Mouse (Mus musculus) MEL (cell line): ENCODE results near the gene Ncoa5. TPM values are rescaled to one million over a fixed set of nuclear protein-coding genes. Genes with fewer than 3 reads are reported as not detected.

Experiments used
- DNase-seq: peaks from one replicate; pipeline ENCODE4 v3.0.0; 2011; ENCODE audit warnings: low read depth, low spot score
- H3K27ac ChIP-seq: 2 replicates; pipeline ENCODE4 v1.5.1; 2012; ENCODE audit warnings: low read depth, mild to moderate bottlenecking, control low read depth, low read length, moderate library complexity; ENCODE audit not compliant: control insufficient read depth
- H3K27me3 ChIP-seq, 2 experiments: fragments of 150-350 bp in 1 of 2; sonication (generic) in 1 of 2; 2 replicates each; pipeline ENCODE4 v1.6.1; 2012; ENCODE audit warnings: low read length in 2 of 2, mild to moderate bottlenecking in 2 of 2, improper control_type of control experiment in 1 of 2, moderate library complexity in 1 of 2; ENCODE audit not compliant: insufficient read depth in 2 of 2, control insufficient read depth in 1 of 2
- H3K36me3 ChIP-seq, 2 experiments: 2 replicates each; pipeline ENCODE4 v1.6.1; 2012 to 2014; ENCODE audit warnings: low read length in 2 of 2, improper control_type of control experiment in 1 of 2, inconsistent platforms in 1 of 2, mild to moderate bottlenecking in 1 of 2; ENCODE audit not compliant: insufficient read depth in 2 of 2, control insufficient read depth in 1 of 2
- H3K4me1 ChIP-seq, 2 experiments: fragments of 150-350 bp in 1 of 2; sonication (generic) in 1 of 2; 2 replicates each; pipeline ENCODE4 v1.6.1; 2012; ENCODE audit warnings: low read length in 2 of 2, improper control_type of control experiment in 1 of 2, mild to moderate bottlenecking in 1 of 2; ENCODE audit not compliant: insufficient read depth in 2 of 2, control insufficient read depth in 1 of 2
- H3K4me3 ChIP-seq, 2 experiments: fragments of 150-350 bp in 1 of 2; sonication (generic) in 1 of 2; 2 replicates each; pipeline ENCODE4 v1.5.1; 2012; ENCODE audit warnings: low read depth in 2 of 2, low read length in 2 of 2, mild to moderate bottlenecking in 2 of 2, moderate library complexity in 2 of 2, control low read depth in 1 of 2, improper control_type of control experiment in 1 of 2; ENCODE audit not compliant: control insufficient read depth in 1 of 2, insufficient read depth in 1 of 2
- H3K79me2 ChIP-seq: 2 replicates; pipeline ENCODE4 v1.6.1; 2012; ENCODE audit warnings: mild to moderate bottlenecking, low read length, moderate library complexity; ENCODE audit not compliant: control insufficient read depth, poor library complexity, insufficient read depth
- H3K9ac ChIP-seq: 2 replicates; pipeline ENCODE4 v1.6.1; 2012; ENCODE audit warnings: low read depth, mild to moderate bottlenecking, control low read depth, low read length, moderate library complexity; ENCODE audit not compliant: control insufficient read depth, poor library complexity, severe bottlenecking
- H3K9me3 ChIP-seq: fragments of 150-350 bp; sonication (generic); replicated peaks from 2 replicates; pipeline ENCODE4 v1.6.1; 2012; ENCODE audit warnings: mild to moderate bottlenecking, low read length, improper control_type of control experiment, moderate library complexity; ENCODE audit not compliant: insufficient read depth
- CHD1 ChIP-seq: IDR thresholded peaks from 2 replicates; pipeline ENCODE4 v1.6.1; 2012; ENCODE audit warnings: low read depth, mild to moderate bottlenecking, inconsistent platforms, low read length, improper control_type of control experiment
- CHD2 ChIP-seq: IDR thresholded peaks from 2 replicates; pipeline ENCODE4 v1.6.1; 2011; ENCODE audit warnings: low read length, improper control_type of control experiment
- CTCF ChIP-seq, 3 experiments: IDR thresholded peaks in 2 of 3; conservative IDR thresholded peaks in 1 of 3; 2 replicates each; pipeline ENCODE4 v1.5.1; 2011 to 2012; ENCODE audit warnings: low read length in 3 of 3, low read depth in 2 of 3, mild to moderate bottlenecking in 2 of 3, improper control_type of control experiment in 1 of 3, inconsistent platforms in 1 of 3, mixed read lengths in 1 of 3, moderate library complexity in 1 of 3; ENCODE audit not compliant: control insufficient read depth in 1 of 3, insufficient read depth in 1 of 3, poor library complexity in 1 of 3, severe bottlenecking in 1 of 3
- GABPA ChIP-seq: IDR thresholded peaks from 2 replicates; pipeline ENCODE4 v1.6.1; 2012; ENCODE audit warnings: low read depth, mild to moderate bottlenecking, inconsistent platforms, low read length, improper control_type of control experiment, moderate library complexity
- GATA1 ChIP-seq: IDR thresholded peaks from 2 replicates; pipeline ENCODE4 v1.6.1; 2011; ENCODE audit warnings: low read depth, low read length, improper control_type of control experiment
- JUND ChIP-seq: IDR thresholded peaks from 2 replicates; pipeline ENCODE4 v1.6.1; 2011; ENCODE audit warnings: low read depth, mild to moderate bottlenecking, improper control_type of control experiment, low read length
- MAX ChIP-seq: IDR thresholded peaks from 2 replicates; pipeline ENCODE4 v1.6.1; 2011; ENCODE audit warnings: low read length, improper control_type of control experiment
- MAZ ChIP-seq: IDR thresholded peaks from 2 replicates; pipeline ENCODE4 v1.6.1; 2012; ENCODE audit warnings: low read depth, mild to moderate bottlenecking, inconsistent platforms, low read length, improper control_type of control experiment
- MEF2A ChIP-seq: IDR thresholded peaks from 2 replicates; pipeline ENCODE4 v1.6.1; 2014; ENCODE audit warnings: low read depth, mild to moderate bottlenecking, inconsistent platforms, low read length, improper control_type of control experiment; ENCODE audit not compliant: poor library complexity, insufficient replicate concordance, severe bottlenecking; ENCODE audit errors: extremely low read depth
- MYC ChIP-seq: IDR thresholded peaks from 2 replicates; pipeline ENCODE4 v1.6.1; 2011; ENCODE audit warnings: low read depth, mild to moderate bottlenecking, low read length, improper control_type of control experiment, moderate library complexity
- POLR2AphosphoS2 ChIP-seq: IDR thresholded peaks from 2 replicates; pipeline ENCODE4 v1.6.1; 2011; ENCODE audit warnings: low read length, improper control_type of control experiment
- RAD21 ChIP-seq: IDR thresholded peaks from 2 replicates; pipeline ENCODE4 v1.6.1; 2011; ENCODE audit warnings: mild to moderate bottlenecking, low read depth, low read length, improper control_type of control experiment
- RCOR1 ChIP-seq: IDR thresholded peaks from 2 replicates; pipeline ENCODE4 v1.6.1; 2012; ENCODE audit warnings: low read depth, mild to moderate bottlenecking, inconsistent platforms, low read length, improper control_type of control experiment
- SMC3 ChIP-seq: IDR thresholded peaks from 2 replicates; pipeline ENCODE4 v1.6.1; 2011; ENCODE audit warnings: low read depth, low read length, improper control_type of control experiment
- TAL1 ChIP-seq: IDR thresholded peaks from 2 replicates; pipeline ENCODE4 v1.6.1; 2012; ENCODE audit warnings: mild to moderate bottlenecking, inconsistent platforms, low read length, moderate library complexity, mixed read lengths
- USF2 ChIP-seq, 2 experiments: IDR thresholded peaks; 2 replicates each; pipeline ENCODE4 v1.6.1; 2011 to 2012; ENCODE audit warnings: improper control_type of control experiment in 2 of 2, low read length in 2 of 2, borderline replicate concordance in 1 of 2, inconsistent platforms in 1 of 2, low read depth in 1 of 2, mild to moderate bottlenecking in 1 of 2; ENCODE audit not compliant: insufficient read depth in 1 of 2
- polyA plus RNA-seq, 2 experiments: library from polyadenylated mRNA; stranded (reverse) in 1 of 2; unstranded in 1 of 2; fragments of >175 nt in 1 of 2; fragments of >200 nt in 1 of 2; gene quantifications; 2 replicates each; pipeline versions ENCODE4 v1.2.1 to v1.2.4; 2012; ENCODE audit warnings: low replicate concordance in 2 of 2, low read depth in 1 of 2; ENCODE audit not compliant: insufficient read length in 2 of 2, insufficient read depth in 1 of 2, missing spikeins in 1 of 2
- total RNA-seq: library from RNA; depleted of rRNA; stranded (reverse); fragments of 300-350 nt; gene quantifications from 2 replicates; pipeline ENCODE4 v1.2.3, GENCODE M21; 2012; rRNA removed

Ncoa5 gene
- total and polyA plus RNA-seq, 3 experiments, result 35.8 to 76.6 (median 61.0) TPM

DNA sequence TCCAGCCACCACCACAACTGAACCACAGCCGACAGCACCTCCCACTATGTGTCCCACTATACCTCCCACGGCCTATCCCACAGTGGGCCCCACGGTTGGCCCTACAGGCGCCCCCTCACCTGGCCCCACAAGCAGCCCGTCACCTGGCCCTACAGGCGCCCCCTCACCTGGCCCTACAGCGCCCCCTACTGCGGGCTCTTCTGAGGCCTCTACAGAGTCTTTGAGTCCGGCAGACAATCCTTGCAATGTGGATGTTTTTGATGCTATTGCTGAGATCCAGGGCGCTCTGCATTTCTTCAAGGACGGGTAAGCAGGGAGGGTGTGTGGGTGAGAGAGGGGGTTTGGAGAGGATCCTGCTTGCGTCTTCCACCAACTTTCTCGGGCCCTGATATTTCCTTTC lies 82.2 kb downstream of the Ncoa5 start:
- Histone ChIP-seq H3K27me3 (no peaks in the 10 kb centered on the region), H3K4me3 (no peak overlapping the region), H3K27ac (no peak overlapping the region), H3K4me1 (no peaks in the 10 kb centered on the region), H3K36me3 (no peaks in the 10 kb centered on the region), H3K79me2 (no peaks in the 10 kb centered on the region), H3K9ac (no peak overlapping the region), H3K9me3 (no peaks in the 10 kb centered on the region)
- no peak for DNase-seq
- TF ChIP-seq GABPA, result no peak
- TF ChIP-seq USF2 (IDR thresholded peaks at IDR 0.05; ENCODE audit: borderline replicate concordance in 1 of 2, insufficient read depth in 1 of 2, low read depth in 1 of 2, low read length in 2 of 2), result no peak
- no peak for TF ChIP-seq CHD1
- TF ChIP-seq MAX, result no peak
- no peak for TF ChIP-seq RAD21
- TF ChIP-seq GATA1, result no peak
- no peak for TF ChIP-seq CHD2
- TF ChIP-seq MYC, result no peak
- no peak for TF ChIP-seq SMC3
- TF ChIP-seq TAL1, result no peak
- TF ChIP-seq JUND, result no peak
- TF ChIP-seq MAZ, result no peak
- TF ChIP-seq MEF2A, result no peak

DNA sequence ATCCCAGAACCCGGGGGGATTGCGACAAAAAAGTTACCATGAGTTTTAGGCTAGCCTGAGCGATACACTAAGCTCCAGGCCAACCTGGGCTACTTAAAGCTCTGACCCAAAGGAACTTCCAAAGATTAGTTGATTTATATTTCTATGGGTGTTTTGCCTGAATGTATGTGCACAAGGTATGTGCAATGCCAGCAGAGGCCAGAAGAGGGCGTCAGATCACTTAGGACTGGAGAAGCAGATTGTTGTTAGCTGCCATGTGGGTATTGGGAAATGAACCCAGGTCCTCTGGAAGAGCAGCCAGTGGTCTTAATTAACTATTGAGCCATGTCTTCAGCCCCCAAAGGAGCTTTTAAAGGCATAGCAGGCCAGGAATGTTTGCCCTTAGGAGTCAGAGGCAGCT lies 82.9 kb downstream of the Ncoa5 start:
- no peaks in the 10 kb centered on the region for H3K4me1 ChIP-seq

DNA sequence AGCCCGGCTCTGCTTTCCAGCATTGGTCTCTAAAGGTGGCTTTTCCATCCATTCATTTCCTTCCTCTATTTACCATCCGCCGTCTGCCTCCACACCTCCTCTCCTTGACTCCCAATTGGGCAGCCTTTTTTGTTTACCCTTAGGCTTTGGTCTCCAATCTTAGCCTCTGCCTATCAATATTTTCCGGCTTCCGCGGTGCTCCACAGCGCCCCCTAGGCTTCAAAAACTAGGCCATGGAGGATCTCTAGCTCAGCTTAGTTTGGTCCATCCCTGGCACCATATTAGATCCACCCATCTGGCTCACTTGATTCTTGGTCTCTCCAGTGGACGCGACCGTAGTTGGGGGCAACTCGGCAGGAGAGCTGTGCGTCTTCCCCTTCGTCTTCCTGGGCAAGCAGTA lies 84.2 kb downstream of the Ncoa5 start:
- Histone ChIP-seq H3K9me3 (no peaks in the 10 kb centered on the region), H3K4me3 (no peak overlapping the region), H3K79me2 (no peaks in the 10 kb centered on the region), H3K27ac (no peak overlapping the region), H3K4me1 (no peaks in the 10 kb centered on the region), H3K27me3 (no peaks in the 10 kb centered on the region; a peak in 2 of 4 replicates), H3K36me3 (no peaks in the 10 kb centered on the region), H3K9ac (no peak overlapping the region)
- DNase-seq, result no peak
- peak in 2 of 3 experiments; percentile 25 to 32; a peak in 3 of 6 replicates for TF ChIP-seq CTCF (IDR thresholded peaks at IDR 0.05 in 2 of 3, conservative IDR thresholded peaks at IDR 0.05 in 1 of 3; ENCODE audit: control insufficient read depth in 1 of 3, insufficient read depth in 1 of 3, low read depth in 2 of 3, low read length in 3 of 3, poor library complexity in 1 of 3, severe bottlenecking in 1 of 3)
- no peak for TF ChIP-seq POLR2AphosphoS2

More for the DNA sequence above, 82.9 kb downstream of the Ncoa5 start:
- Histone ChIP-seq H3K27ac (no peak overlapping the region), H3K4me3 (no peak overlapping the region), H3K27me3 (no peaks in the 10 kb centered on the region; a peak in 2 of 4 replicates), H3K9me3 (no peaks in the 10 kb centered on the region), H3K9ac (no peak overlapping the region), H3K36me3 (no peaks in the 10 kb centered on the region), H3K79me2 (no peaks in the 10 kb centered on the region)
- DNase-seq, result peak; percentile 42
- TF ChIP-seq CTCF (IDR thresholded peaks at IDR 0.05 in 2 of 3, conservative IDR thresholded peaks at IDR 0.05 in 1 of 3; ENCODE audit: control insufficient read depth in 1 of 3, insufficient read depth in 1 of 3, low read depth in 2 of 3, low read length in 3 of 3, poor library complexity in 1 of 3, severe bottlenecking in 1 of 3) (peak; percentile 44 to 49 (median 47)), RCOR1 (no peak)
- TF ChIP-seq, all 39 proteins: peak for 1

Other genes with a start within 250 kb of the Ncoa5 start
- gene Snx21, start 249.0 kb downstream of the Ncoa5 start, total RNA-seq, result 3.8 and 4.0 TPM in 2 replicates
- gene Snx21, start 249.0 kb downstream of the Ncoa5 start, polyA plus RNA-seq, result 1 to 10 TPM in 1 of 2 experiments, not detected in 1; 7.7 TPM
- gene Acot8, start 230.0 kb downstream of the Ncoa5 start, total RNA-seq, result 32.2 and 40.3 TPM in 2 replicates
- 10 to 100 TPM in 1 of 2 experiments, not detected in 1; 30.9 TPM for gene Acot8, start 230.0 kb downstream of the Ncoa5 start, polyA plus RNA-seq
- 4.7 and 4.8 TPM in 2 replicates for gene Zswim3, start 229.8 kb downstream of the Ncoa5 start, total RNA-seq
- gene Zswim3, start 229.8 kb downstream of the Ncoa5 start, polyA plus RNA-seq, result 1 to 10 TPM in 1 of 2 experiments, not detected in 1; 5.9 TPM
- 7.1 and 8.2 TPM in 2 replicates for gene Zswim1, start 212.2 kb downstream of the Ncoa5 start, total RNA-seq
- 10 to 100 TPM in 1 of 2 experiments, not detected in 1; 17.4 TPM for gene Zswim1, start 212.2 kb downstream of the Ncoa5 start, polyA plus RNA-seq
- gene Spata25, start 206.3 kb downstream of the Ncoa5 start, total RNA-seq, result 0.42 and 0.50 TPM in 2 replicates
- under 1 TPM in 1 of 2 experiments, not detected in 1; 0.13 TPM for gene Spata25, start 206.3 kb downstream of the Ncoa5 start, polyA plus RNA-seq
- gene Ctsa, start 202.0 kb downstream of the Ncoa5 start, total RNA-seq, result 46.3 and 50.5 TPM in 2 replicates
- gene Ctsa, start 202.0 kb downstream of the Ncoa5 start, polyA plus RNA-seq, result 10 to 100 TPM in 1 of 2 experiments, not detected in 1; 87.7 TPM
- 1.6 and 2.0 TPM in 2 replicates for gene Neurl2, start 201.4 kb downstream of the Ncoa5 start, total RNA-seq
- 1 to 10 TPM in 1 of 2 experiments, not detected in 1; 2.6 TPM for gene Neurl2, start 201.4 kb downstream of the Ncoa5 start, polyA plus RNA-seq
- 5.2 and 6.8 TPM in 2 replicates for gene Pltp, start 177.2 kb downstream of the Ncoa5 start, total RNA-seq
- gene Pltp, start 177.2 kb downstream of the Ncoa5 start, polyA plus RNA-seq, result 10 to 100 TPM in 1 of 2 experiments, not detected in 1; 17.1 TPM
- 46.8 and 47.6 TPM in 2 replicates for gene Pcif1, start 155.6 kb downstream of the Ncoa5 start, total RNA-seq
- gene Pcif1, start 155.6 kb downstream of the Ncoa5 start, polyA plus RNA-seq, result 100 to 1,000 TPM in 1 of 2 experiments, not detected in 1; 118 TPM
- gene Zfp335, start 123.1 kb downstream of the Ncoa5 start, total RNA-seq, result 12.3 and 12.6 TPM in 2 replicates
- 10 to 100 TPM in 1 of 2 experiments, not detected in 1; 24.1 TPM for gene Zfp335, start 123.1 kb downstream of the Ncoa5 start, polyA plus RNA-seq
- 0.20 and 0.23 TPM in 2 replicates for gene Mmp9, start 94.1 kb downstream of the Ncoa5 start, total RNA-seq
- gene Mmp9, start 94.1 kb downstream of the Ncoa5 start, polyA plus RNA-seq, result under 1 TPM in 1 of 2 experiments, not detected in 1; 0.19 TPM
- gene Slc12a5, start 74.1 kb downstream of the Ncoa5 start, total RNA-seq, result 0.36 and 0.50 TPM in 2 replicates
- gene Slc12a5, start 74.1 kb downstream of the Ncoa5 start, polyA plus RNA-seq, result 1 to 10 TPM in 1 of 2 experiments, not detected in 1; 1.3 TPM
- gene Cd40, start 20.8 kb upstream of the Ncoa5 start, total RNA-seq, result not detected in 2 replicates
- under 1 TPM in 1 of 2 experiments, not detected in 1; 0.08 TPM for gene Cd40, start 20.8 kb upstream of the Ncoa5 start, polyA plus RNA-seq
- not detected in 2 replicates for gene 1700025C18Rik, start 55.9 kb upstream of the Ncoa5 start, total RNA-seq
- gene 1700025C18Rik, start 55.9 kb upstream of the Ncoa5 start, polyA plus RNA-seq, result not detected
- not detected in 2 replicates for gene Cdh22, start 200.0 kb upstream of the Ncoa5 start, total RNA-seq
- not detected for gene Cdh22, start 200.0 kb upstream of the Ncoa5 start, polyA plus RNA-seq